Mouse (Mus musculus) urinary bladder, postnatal 10 days (tissue): ENCODE results near the gene Olfr1356.
"Not testable (repeated sequence)": the region's sequence is repeated elsewhere in the genome, so short reads cannot be mapped to it uniquely, and the experiment has no call there.

Experiments
- DNase-seq: peaks from one replicate; pipeline ENCODE4 v3.0.0; 2022; ENCODE audit warnings: low spot score

Olfr1356 gene

DNA sequence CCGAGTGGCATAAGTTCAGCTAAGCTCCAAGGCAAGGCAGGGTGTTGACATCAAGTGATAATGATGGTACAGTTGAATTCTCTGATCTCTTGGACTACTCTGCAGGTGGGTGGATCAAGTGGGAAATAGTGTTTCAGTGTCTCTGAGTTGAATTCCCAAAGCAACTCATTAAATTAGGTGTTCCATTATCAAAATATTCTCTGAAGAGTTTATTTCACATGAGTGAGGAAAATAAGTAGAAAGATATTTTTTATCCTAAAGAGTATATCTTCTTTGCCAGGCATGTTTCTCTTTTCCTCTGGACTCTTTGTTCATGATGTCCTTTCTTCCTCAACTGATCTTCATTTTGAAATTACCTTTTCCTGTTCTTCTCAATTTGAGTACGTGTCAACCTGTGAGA is at the start of gene Olfr1356:
Gene Olfr1356, minus strand, starts transcription at position 101 of the 400 bp plus-strand sequence.
- DNase-seq, result no peak

DNA sequence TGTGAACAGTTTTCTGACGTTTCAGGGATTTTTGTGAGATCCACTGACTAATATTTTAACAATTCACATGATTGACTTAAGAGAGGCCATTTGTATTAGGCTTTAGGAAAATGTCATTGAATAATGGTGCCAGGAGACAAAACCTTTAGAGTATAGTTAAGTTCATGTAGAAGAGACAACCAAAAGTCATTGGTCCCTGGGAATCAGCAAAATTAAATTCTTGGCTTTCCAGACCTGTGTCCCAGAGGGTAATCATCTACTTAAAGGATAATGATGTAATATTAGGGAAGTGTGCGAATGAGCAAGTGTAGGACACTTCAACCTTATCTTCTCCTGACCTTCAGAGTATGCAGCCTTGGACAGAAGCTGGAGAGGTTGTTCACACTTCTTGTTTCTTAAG is 23.3 kb upstream of the Olfr1356 start, which contains the start of gene Olfr1355:
Gene Olfr1355, plus strand, starts transcription at position 301 of the 400 bp plus-strand sequence.
- no peak for DNase-seq

DNA sequence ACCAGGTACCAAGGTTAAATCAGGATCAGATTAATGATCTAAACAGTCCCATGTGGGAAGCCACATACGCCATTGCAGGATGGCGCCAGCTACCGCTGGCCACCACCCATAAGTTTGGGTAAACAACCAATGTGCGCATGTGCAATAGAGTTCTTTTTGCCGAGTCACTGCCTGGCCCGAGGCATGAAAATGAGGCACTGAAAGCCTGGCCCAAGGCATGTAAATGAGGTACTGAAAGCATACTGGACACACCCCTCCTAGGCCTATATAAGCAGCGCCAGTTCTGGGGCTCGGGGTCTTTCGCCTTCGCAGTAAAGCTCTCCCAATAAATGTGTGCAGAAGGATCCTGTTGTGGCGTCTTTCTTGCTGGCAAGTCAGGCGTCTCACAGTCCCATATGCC is 11.5 kb downstream of the Olfr1356 start:
- DNase-seq, result not testable (repeated sequence)

DNA sequence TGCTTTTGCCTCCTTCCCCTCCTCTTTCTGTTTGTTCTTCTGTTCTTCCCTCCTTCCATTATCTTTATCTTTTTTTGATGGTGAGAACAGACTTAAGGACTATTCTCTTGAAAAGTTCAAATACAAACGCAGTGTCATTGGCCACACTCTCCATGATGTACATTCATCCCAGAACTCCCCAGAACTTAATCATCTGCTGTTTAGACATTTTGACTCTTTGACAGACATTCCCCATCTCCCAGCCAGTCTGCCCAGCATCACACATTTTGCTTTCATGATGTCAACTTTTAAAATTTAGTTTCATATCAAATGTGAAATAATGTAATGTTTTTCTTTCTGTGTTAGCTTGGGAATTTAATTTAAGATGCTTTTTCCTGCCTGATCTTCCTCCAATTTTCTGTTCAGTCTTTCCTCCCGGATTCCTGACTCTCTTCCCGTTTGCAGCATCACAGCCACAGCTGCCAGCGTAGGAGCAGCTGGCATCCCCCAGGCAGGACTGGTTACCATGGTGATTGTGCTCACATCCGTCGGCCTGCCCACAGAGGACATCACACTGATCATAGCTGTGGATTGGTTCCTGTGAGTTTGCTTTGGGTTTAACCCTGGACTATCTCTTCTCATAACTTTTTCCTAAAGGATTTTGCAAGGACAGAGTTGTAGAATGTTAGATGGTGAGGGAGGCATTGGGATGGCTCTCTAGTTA is 39.5 kb downstream of the Olfr1356 start:
- DNase-seq, result no peak

DNA sequence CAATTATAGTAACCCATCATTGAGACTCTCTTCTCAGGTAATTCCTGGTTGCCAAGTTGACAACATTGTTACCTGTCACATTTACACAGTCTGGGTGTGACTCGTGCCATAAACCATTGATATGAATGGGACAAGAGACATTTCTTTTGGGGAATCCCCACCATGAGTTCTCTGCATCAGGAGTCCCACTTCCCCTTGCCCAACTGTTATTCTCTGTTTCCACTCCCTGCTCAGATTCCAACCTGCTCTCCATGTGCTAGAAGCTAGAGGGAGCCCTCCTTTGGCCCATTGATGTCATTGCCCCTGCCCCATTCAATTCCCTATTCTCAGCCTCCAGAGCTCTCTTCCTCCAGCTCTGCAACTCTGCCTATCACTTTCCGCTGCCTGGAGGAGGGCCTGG is 50.5 kb downstream of the Olfr1356 start:
- no peak for DNase-seq
